Mouse (Mus musculus) embryonic stem cell, embryonic (primary cell): ENCODE measurements at regions not wholly inside any gene's neighbourhood (a gene's known extent, or its start where the extent isn't known, plus 50 kb on each side); places are given as distances from the start of the nearest gene placed in this dataset.
"Not testable (repeated sequence)": the region's sequence is repeated elsewhere in the genome, so short reads cannot be mapped to it uniquely, and the experiment has no call there.

Experiments used
- CTCF ChIA-PET, 4 experiments: fragments of 300-600 bp in 2 of 4; fragments of 350-600 bp in 2 of 4; sonication (Branson Sonifier 250); formaldehyde crosslinking; loops; one replicate each; lab custom pipeline; 2022; ENCODE audit warnings: inconsistent platforms in 2 of 4; lab: Charles Lee
- POLR2A ChIA-PET, 4 experiments: fragments of 300-600 bp in 2 of 4; fragments of 350-600 bp in 2 of 4; sonication (Branson Sonifier 250); formaldehyde crosslinking; loops; one replicate each; lab custom pipeline; 2022; ENCODE audit warnings: antibody characterized with exemption in 4 of 4, inconsistent platforms in 1 of 4; lab: Charles Lee

- ChIA-PET POLR2A (no interaction called here), CTCF (interaction anchor here in 1 of 4 experiments (0.7 to 1.0 kb wide), 2 partner anchors 9 to 194 kb away, joined by 3 read pairs; no protein-coding TSS in a partner anchor)
Observed at GRCm38 (mm10) chr10:19297669-19298068, 58.7 kb upstream of the Olig3 start.

GRCm38 (mm10) chr10:19295388-19296013 is 60.8 kb upstream of the Olig3 start:
- CTCF ChIA-PET = interaction anchor here in 1 of 4 experiments (1.4 kb wide), 1 partner anchor 397 kb away, joined by 3 read pairs; no protein-coding TSS in a partner anchor
- POLR2A ChIA-PET = interaction anchor here in 1 of 4 experiments (0.6 kb wide), 1 partner anchor 912 kb away, joined by 7 read pairs; no protein-coding TSS in a partner anchor

- CTCF ChIA-PET = no interaction called here
Observed at GRCm38 (mm10) chr10:19291474-19291873, 64.9 kb upstream of the Olig3 start.

GRCm38 (mm10) chr10:19291039-19291438 is 65.3 kb upstream of the Olig3 start:
- POLR2A ChIA-PET = not testable (repeated sequence)

More at GRCm38 (mm10) chr10:19291474-19291873, 64.9 kb upstream of the Olig3 start:
- POLR2A ChIA-PET = no interaction called here

GRCm38 (mm10) chr10:19282166-19282565 is 74.2 kb upstream of the Olig3 start:
- ChIA-PET POLR2A (no interaction called here), CTCF (no interaction called here)

More at GRCm38 (mm10) chr10:19291039-19291438, 65.3 kb upstream of the Olig3 start:
- CTCF ChIA-PET = not testable (repeated sequence)

GRCm38 (mm10) chr10:19281021-19281420 is 75.3 kb upstream of the Olig3 start:
- CTCF ChIA-PET = no interaction called here
- POLR2A ChIA-PET = no interaction called here

GRCm38 (mm10) chr10:19278189-19278842 is 78.0 kb upstream of the Olig3 start:
- POLR2A ChIA-PET = no interaction called here
- CTCF ChIA-PET = no interaction called here

- ChIA-PET CTCF (no interaction called here), POLR2A (no interaction called here)
Observed at GRCm38 (mm10) chr10:19277103-19277827, 79.1 kb upstream of the Olig3 start.

GRCm38 (mm10) chr10:19274985-19275384 is 81.3 kb upstream of the Olig3 start:
- POLR2A ChIA-PET = interaction anchor here in 1 of 4 experiments (0.6 to 0.7 kb wide), 2 partner anchors 31 to 307 kb away, joined by 3 read pairs; no protein-coding TSS in a partner anchor
- CTCF ChIA-PET = no interaction called here

GRCm38 (mm10) chr10:19269418-19269817 is 86.9 kb upstream of the Olig3 start:
- CTCF ChIA-PET = no interaction called here
- POLR2A ChIA-PET = no interaction called here

GRCm38 (mm10) chr10:19268051-19268450 is 88.3 kb upstream of the Olig3 start:
- POLR2A ChIA-PET = no interaction called here
- CTCF ChIA-PET = no interaction called here

GRCm38 (mm10) chr10:19240102-19240759 is 116.1 kb upstream of the Olig3 start:
- CTCF ChIA-PET = interaction anchor here in 2 of 4 experiments (1.0 to 2.0 kb wide), 4 partner anchors 55 to 468 kb away, joined by 3 to 5 read pairs (median 3); no protein-coding TSS in a partner anchor
- POLR2A ChIA-PET = no interaction called here

- CTCF ChIA-PET = interaction anchor here in 1 of 4 experiments (0.9 kb wide), 1 partner anchor 30 kb away, joined by 5 read pairs; no protein-coding TSS in a partner anchor
Observed at GRCm38 (mm10) chr10:19216240-19216639, 140.1 kb upstream of the Olig3 start.

GRCm38 (mm10) chr10:19209751-19210150 is 146.6 kb upstream of the Olig3 start:
- POLR2A ChIA-PET = no interaction called here

More at GRCm38 (mm10) chr10:19216240-19216639, 140.1 kb upstream of the Olig3 start:
- POLR2A ChIA-PET = no interaction called here

GRCm38 (mm10) chr10:19208101-19208722 is 148.1 kb upstream of the Olig3 start:
- ChIA-PET POLR2A (interaction anchor here (0.6 to 1.9 kb wide), 13 partner anchors 9 to 384 kb away, joined by 3 to 7 read pairs (median 4); partner anchors contain the start of genes Ifngr1 (in 3 of the 4) and Tnfaip3 (in 1 of the 4)), CTCF (interaction anchor here in 2 of 4 experiments (0.5 to 1.4 kb wide), 6 partner anchors 22 to 680 kb away, joined by 3 to 7 read pairs (median 4); partner anchors contain the start of gene Tnfaip3 (in 1 of the 2))

More at GRCm38 (mm10) chr10:19209751-19210150, 146.6 kb upstream of the Olig3 start:
- CTCF ChIA-PET = no interaction called here

GRCm38 (mm10) chr10:19207505-19207904 is 148.8 kb upstream of the Olig3 start:
- ChIA-PET CTCF (interaction anchor here in 2 of 4 experiments (0.5 to 1.4 kb wide), 4 partner anchors 22 to 679 kb away, joined by 3 to 7 read pairs (median 4); partner anchors contain the start of gene Tnfaip3 (in 1 of the 2)), POLR2A (interaction anchor here (0.6 to 1.9 kb wide), 10 partner anchors 9 to 384 kb away, joined by 3 to 7 read pairs (median 4); partner anchors contain the start of genes Ifngr1 (in 1 of the 4) and Tnfaip3 (in 1 of the 4))

- POLR2A ChIA-PET = no interaction called here
Observed at GRCm38 (mm10) chr10:19200311-19200710, 156.0 kb upstream of the Olig3 start.

GRCm38 (mm10) chr10:19195676-19196075 is 160.7 kb upstream of the Olig3 start:
- CTCF ChIA-PET = interaction anchor here in 2 of 4 experiments (0.6 to 0.8 kb wide), 3 partner anchors 10 to 34 kb away, joined by 3 read pairs; no protein-coding TSS in a partner anchor

More at GRCm38 (mm10) chr10:19200311-19200710, 156.0 kb upstream of the Olig3 start:
- CTCF ChIA-PET = no interaction called here

More at GRCm38 (mm10) chr10:19195676-19196075, 160.7 kb upstream of the Olig3 start:
- POLR2A ChIA-PET = interaction anchor here in 1 of 4 experiments (1.1 kb wide), 1 partner anchor 13 kb away, joined by 4 read pairs; no protein-coding TSS in a partner anchor
